Mouse (Mus musculus): Measurements from ENCODE around the gene Nasp.

DNA sequence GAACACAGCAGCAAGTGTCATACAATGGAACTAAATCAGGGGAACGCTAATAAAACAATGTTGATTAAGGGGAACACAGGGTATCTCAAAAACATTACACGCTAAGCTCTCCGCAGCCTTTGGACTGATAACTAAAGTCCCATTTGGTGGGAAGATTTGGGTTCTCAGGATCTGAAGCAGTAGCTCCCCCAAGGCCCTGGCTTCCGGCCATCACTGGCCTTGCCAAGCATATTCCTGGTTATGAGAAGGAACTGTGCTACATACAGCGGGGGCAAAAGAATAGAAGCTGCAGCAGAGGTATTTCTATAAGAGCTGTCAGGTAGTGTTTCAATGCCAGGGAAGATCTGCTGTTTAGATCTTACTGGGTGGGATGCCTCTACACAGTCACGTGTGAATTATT, 25.5 kb upstream of the Nasp start:
- TF ChIP-seq CTCF (conservative IDR thresholded peaks at IDR 0.05; ENCODE audit: insufficient read depth, insufficient read length, low read depth, low read length) (no peak), POLR2A (IDR thresholded peaks at IDR 0.05; ENCODE audit: low read depth, low read length) (no peak)
